Mouse (Mus musculus) gastrocnemius, postnatal 14 days (tissue): ENCODE data around the gene Mapk10. TPM values are rescaled to one million over a fixed set of nuclear protein-coding genes. Genes with fewer than 3 reads are reported as not detected.

Source experiments
- DNase-seq: peaks from one replicate; pipeline ENCODE4 v3.0.0; 2021; ENCODE audit warnings: mixed read lengths
- intact Hi-C: fragments of 180-260 bp; cut with DNase I; formaldehyde crosslinking; loops from one replicate; pipeline ENCODE4 v1.15.1; 2025; ENCODE audit warnings: low total_unique reads
- long read RNA-seq, 2 experiments: library from polyadenylated mRNA; stranded (forward); transcript quantifications; one replicate each; pipeline ENCODE4 v2.0.0; 2021
- total RNA-seq, 2 experiments: library from RNA; stranded (reverse); gene quantifications; 2 replicates each; pipeline ENCODE4 v1.2.3; 2021

Mapk10 gene
- under 1 TPM; 0.69 to 0.80 TPM for total RNA-seq
- long read RNA-seq, experiment 1, result 0 reads
- long read RNA-seq, experiment 2, full-length matches to known transcripts, result 1 of 1 reads
- long read RNA-seq, experiment 2, partial matches to known transcripts, result 0 of 1 reads
- long read RNA-seq, experiment 2, other reads (novel, unspliced or antisense), result 0 of 1 reads

DNA sequence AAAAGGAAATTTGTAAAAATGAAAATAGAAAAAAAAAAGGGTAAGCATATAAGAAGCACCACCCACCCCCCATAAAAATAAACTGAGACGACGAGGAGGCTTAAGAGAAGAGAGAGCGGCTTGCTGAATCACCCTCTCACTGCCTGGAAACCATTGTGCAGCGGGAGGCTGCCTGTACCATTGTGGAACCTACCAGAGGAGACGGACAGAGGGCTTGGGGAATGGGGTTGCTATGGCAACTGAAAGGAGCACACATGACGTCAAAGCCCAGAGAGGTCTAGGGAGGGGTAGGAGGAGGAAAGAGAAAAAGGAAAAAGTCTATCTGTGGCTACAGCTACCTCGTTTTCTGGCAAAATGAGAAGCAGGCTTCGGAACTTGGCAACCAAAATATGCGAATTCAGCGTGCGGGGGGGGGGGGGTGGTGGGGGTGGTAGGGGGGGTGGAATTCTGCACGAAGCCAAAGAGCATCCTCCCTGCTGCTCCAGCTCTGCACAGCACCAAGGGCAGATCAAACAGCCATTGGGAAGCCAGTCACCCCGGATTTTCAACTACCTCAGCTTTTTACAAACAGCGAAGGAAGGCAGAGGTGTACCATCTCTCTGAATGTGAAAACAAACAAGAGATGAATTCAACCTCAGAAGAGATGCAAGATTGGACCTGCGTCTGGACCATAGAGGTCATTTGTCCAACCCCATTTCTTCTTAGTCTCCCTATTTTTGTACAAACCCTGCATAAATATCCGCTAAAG is at the start of gene Mapk10:
Gene Mapk10 (minus strand): TSS at position 234 of the 748 bp plus-strand sequence.
- peak; percentile 28 for DNase-seq
- intact Hi-C loops, result no loop called here

DNA sequence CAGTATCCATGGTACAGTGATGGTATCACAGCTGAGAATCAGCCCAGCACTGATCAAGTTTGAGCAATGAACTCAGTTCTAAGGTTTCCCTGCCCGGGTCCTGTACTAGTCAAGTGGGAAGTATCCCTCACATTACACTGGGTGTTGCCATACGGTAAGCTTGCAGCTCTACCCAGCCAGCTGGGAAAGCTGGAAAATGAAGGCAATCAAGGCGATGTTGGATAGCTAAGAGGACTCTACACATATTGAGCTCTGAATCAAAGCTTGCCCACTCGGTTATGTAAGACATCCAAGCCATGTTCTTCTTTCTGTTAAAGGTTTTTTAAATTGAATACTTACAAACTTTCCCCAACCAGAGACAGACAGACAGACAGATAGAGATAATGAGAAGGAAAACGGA is 45.0 kb upstream of the Mapk10 start:
- intact Hi-C loops, result no loop called here
- DNase-seq, result no peak

DNA sequence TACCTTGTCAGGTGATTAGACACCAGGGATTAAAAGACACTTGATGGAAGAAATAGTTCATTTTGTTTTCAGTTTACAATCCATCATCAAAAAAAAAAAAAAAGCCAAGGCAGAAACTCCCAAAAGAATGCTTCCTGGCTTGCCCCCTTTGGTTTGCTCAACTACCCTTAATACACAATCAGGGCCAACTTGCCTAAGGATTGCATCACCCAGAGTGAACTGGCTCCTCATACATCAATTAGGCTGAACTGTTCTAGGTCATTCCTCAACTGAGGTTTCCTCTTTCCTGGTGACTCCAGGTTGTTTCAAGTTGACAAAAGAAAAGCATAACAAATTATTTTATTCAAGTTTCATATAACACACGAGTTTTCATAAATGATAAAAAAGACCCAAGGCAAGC is 31.3 kb upstream of the Mapk10 start:
- DNase-seq, result no peak
- intact Hi-C loops, result no loop called here

DNA sequence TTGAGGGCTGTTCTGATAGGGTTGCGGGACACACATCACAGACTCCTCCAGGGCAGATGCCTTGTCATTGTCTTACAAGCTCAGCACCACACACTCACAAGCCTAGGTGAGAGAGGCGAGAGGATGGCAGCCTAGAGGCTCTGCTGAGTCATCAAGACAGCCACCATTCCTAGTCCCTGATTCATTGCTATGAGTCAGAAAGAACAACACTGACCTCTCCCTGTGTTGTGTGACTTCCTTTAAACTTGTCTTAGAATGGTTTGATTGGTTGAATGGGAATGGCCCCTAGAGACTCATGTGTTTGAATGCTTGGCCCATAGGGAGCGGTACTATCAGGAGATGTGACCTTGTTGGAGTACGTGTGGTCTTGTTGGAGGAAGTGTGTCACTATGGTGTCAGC is 20.7 kb upstream of the Mapk10 start:
- no peak for DNase-seq
- intact Hi-C loops, result no loop called here

DNA sequence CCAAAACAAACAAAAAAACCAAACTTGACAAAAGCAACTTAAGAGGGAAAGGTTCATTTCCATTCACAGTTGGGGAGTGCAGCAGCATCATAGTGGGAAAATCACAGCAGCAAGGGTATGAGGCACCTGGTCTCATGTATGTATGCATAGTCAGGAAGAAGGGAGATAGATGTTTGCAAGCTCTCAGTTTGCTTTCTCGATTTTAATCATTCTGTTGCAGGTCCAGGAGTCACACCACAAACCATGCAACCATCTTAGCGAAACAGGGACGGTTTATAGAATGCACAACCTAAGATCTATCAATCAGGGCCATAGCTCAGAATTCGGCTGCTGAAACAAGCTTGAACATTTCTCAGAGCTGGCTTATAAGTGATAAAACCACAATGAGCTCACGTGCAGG is 19.2 kb upstream of the Mapk10 start:
- intact Hi-C loops, result no loop called here
- DNase-seq, result no peak

DNA sequence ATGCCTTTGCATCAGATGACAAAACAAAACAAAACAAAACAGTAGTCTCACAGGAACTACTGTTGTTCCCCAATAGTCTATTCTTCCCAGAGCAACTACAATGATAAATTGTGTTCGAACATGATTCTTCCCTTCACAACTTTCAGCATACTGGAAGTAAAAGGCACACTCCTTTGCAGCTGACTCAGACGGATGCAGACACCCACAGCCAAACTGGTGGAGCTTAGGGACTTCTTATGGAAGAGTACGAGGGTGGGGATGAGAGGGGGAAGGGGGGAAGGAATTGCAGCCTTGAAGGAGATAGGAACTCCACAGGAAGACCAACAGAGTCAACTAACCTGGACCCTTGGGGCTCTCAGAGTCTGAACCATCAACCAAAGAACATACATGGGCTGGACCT is 18.2 kb upstream of the Mapk10 start:
- DNase-seq, result no peak
- intact Hi-C loops, result no loop called here

DNA sequence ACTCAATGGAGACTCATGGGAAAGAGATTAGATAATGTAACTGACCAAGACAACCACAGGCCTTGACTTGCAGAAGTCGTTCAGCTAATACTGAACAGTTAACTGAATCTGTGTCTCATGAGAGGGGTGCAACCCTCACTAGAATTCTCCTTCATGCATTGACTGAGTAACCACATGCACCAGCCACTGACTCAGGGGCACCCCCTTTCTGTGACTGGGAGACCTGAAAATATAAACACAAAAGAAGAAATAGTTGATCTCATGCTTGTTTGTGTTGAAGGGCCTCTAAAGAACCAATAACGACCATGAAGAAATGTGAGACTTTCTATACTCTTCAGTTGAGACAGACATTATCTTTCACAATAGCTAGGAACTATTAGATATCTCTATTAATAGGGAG is 10.9 kb upstream of the Mapk10 start:
- DNase-seq, result no peak
- intact Hi-C loops, result no loop called here

DNA sequence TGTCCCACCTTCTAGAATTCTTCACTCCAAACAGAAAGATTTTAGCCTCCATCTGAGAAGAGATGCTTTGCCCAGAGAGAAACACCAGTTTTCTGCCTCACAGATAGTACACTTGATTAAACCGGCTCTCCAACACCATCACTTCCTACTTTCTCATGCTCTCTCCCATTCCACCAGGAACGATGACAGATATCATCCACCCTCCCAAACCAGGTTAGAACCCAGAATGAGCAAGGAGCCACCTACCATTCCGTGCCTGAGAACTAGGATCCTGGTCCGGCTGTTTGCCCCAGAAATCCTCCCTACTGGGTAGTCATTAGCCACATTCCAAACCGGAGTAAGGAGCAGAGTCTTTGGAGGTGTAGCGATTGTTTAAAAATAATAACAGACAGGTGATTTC is 490 bp downstream of the Mapk10 start:
- intact Hi-C loops, result no loop called here
- DNase-seq, result no peak

DNA sequence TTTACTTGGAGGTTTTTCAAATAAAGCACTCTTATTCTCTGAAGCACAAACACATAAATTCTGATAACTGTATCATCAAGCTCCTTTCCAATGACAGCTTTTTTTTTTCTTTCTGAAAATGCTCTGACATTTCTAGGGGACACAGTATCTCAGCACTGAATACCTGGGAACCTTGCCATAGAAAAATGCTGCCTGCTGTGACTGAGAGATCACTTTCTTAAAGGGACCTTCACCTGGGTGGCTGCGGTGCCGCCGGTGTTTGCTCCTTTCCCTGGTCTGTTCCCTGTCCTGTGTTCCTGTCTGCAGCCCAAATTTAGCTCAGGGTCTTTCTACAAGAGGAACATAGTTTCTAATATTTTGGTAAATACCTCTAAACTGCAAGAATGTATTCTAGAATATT is 1.1 kb downstream of the Mapk10 start:
- no peak for DNase-seq
- intact Hi-C loops, result no loop called here

DNA sequence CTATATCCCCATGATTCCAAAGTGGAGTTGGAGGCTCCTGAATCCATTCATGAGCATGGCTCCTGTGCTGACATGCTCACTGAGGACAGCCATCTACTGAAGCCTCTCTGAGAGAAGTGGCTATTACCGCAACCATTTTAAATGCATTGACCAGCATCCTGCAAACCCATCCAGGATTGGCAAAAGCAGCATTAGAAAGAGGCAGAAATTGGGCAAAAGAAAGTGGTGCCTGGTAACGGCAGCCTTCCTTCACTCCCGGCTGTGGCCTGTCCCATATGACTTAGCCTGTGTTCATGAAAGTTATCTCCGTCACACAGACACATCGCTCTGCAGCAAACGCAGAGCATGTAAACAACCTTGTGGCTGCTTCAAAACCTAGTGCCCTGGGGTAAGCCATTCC is 1.6 kb downstream of the Mapk10 start:
- no peak for DNase-seq
- intact Hi-C loops, result no loop called here

DNA sequence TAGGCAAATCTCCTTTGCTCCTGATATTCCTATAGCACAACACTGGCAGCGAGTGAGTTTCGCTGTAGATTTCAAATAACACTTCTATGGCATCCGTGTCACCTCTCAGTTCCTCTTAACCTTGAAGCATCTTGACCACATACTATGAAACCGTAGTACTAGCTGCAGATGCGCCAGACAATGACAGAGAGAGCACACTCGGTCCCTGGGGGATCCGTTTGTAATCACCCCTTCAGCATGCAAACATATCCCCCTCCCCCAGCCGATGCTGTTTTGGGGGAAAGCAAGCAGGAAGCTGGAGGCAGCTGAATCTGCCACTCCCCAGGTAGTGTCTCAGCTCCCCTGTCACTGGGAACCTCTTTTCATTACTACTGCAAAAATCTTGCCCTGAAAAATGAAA is 2.3 kb downstream of the Mapk10 start:
- intact Hi-C loops, result no loop called here
- DNase-seq, result no peak

DNA sequence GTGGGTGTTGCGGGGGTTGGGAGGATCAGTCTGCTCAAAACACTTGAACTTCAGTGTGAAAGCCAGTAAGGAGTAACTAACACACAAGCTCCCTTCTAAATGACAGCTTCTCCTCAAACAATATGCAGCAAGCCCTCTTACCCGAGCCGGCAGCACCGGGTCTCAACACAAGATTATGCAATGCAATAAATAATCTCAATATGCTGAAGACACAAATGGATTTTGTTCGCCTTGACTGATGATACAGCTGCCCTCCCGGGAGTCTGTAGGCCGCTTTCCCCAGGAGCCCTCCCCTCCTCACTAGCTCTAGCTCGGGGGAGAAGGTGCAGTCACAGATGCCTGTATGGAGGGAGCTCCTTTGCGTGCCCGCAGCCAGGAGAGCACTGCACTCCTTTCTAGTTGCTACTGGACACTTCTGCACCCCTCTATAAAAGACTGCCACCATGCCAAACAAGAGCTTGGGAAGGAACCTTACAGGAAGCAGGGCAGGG is 3.1 kb downstream of the Mapk10 start:
- intact Hi-C loops, result no loop called here

DNA sequence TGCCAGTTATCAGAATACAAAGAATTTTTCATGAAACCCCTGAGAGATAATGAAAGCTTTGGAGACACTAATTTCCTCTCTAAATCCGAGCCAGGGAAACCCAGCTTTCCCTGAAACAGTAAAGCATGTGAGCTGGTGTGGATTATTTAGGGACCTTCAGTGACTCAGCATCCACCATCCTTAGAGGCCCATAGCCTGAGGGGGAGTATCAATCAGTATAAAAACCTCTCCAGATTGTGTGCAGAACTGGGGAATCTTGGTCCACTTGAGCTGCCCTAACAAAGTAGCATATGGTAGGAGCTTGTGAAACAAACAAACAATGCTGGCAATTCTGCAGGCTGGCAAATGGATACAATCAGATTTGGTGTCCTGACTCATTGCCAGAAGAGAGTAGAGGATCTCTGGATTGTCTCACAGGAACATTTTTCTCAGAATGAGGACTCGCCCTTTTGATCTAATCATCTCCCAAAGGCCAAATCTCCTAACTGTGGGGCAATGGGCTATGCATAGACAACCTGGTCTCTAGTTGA is 13.3 kb downstream of the Mapk10 start:
- DNase-seq, result no peak
- intact Hi-C loops, result no loop called here

More for the DNA sequence above, 3.1 kb downstream of the Mapk10 start:
- DNase-seq, result no peak

DNA sequence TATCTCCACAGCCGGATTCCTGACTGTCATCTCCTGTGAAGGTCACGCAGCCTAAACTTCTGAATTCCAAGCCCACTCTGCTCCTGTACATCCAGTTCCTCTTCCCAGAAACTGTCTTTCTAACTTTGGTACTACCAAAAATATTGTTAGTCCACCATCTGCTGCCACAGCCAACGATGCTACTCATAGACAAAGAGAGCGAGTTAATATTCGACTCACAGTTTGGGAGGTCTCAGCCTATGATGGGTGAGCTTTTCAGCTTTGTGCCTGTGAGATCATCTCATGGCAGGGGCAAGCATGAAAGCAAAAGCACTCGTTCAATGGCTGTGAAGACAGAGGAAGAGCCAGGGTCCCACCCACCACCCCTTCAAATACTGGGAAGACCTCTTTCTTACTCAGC is 16.6 kb downstream of the Mapk10 start:
- DNase-seq, result no peak
- intact Hi-C loops, result no loop called here

DNA sequence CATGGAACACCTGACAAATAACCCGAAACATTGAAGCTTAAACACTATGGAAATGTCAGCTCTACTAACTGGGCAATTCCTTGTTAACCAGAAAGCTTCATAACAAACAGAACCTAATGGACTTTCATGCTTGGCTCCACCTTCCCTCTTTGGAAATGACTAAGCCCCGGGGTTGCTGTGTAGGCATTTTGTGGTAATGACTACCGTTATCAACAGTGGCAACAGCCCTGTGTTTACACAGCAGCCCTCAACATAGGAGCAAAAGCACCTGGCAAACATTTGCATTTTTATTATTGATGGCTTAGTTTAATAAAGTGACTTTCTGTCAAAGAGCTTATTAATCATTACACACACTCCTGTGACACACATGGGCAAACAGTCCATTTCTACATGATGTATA is 17.4 kb downstream of the Mapk10 start:
- no peak for DNase-seq
- intact Hi-C loops, result no loop called here

DNA sequence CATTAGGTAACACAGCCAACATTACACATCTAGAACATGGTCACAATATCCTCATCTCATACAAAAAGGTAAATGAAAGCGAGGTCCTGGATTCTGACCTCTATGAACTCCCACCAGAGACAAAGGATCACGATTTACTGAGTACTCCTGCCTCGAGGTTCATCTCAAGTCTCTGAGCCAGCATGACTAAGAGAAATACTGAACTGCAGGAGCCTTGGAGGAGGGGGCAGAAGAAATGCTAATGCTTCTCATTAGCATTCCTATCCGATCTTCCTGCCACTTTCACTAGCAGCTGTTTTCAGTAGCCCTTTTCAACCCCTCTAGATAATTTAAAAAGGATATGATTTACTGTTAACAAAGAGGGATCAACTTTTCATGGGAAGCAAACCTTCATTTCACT is 19.6 kb downstream of the Mapk10 start:
- DNase-seq, result no peak
- intact Hi-C loops, result no loop called here

DNA sequence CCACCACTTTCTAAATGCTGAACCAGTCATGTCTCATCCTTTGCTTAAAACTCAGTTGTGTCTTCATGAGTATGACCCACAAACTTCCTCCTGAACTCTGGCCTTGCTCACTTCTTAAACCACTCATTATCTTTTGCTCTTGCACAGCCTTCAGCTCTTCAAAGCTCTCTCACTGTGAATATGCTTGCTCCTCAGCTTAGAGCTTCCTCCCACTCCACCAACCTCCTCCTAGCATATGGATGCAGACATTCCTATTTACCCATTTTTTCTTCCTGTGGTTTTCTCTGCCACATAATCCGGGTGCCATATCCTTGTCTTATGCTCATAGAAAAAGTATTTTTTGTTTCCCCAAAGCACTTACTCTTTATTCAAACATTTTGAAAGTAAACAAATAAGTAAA is 26.9 kb downstream of the Mapk10 start:
- no peak for DNase-seq
- intact Hi-C loops, result no loop called here

DNA sequence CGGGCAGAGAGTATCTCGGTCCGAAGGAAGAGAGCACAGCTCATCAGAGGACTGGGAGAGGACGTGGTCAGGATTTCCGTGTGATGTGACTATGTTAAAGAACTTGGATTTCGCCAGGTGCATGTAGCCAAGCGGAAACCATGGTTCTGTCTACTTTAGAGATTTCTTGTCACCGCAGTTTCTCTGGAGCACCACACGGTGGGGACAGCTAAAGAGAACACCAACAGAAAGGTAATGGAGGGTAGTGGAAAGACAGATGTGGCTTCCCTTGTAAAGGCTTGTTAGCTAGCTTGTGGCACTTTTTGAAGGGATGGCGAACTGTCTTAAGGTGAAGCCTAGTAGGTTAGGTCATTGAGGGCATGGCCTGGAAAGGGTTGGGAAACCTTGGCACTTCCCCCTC is 29.5 kb downstream of the Mapk10 start:
- DNase-seq, result no peak
- intact Hi-C loops, result no loop called here

DNA sequence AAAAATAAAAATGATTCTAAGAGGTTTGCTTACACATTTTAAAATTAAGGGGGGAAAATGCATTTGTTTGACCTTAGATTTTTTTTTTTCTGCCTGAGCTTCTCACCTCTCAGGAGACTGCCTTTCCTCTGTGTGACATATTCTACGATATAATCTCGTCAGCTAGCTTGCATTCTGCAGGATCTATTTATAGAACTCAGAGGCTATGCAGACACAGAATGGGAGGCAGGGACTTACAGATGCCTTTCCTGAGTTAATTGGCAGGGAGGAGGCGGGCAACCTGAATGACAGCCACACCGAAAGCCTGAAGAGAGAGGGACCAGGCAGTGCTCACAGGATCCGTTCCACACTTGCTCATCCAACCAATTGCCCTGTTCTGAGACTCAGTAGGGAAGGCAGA is 34.1 kb downstream of the Mapk10 start:
- DNase-seq, result no peak
- intact Hi-C loops, result no loop called here

DNA sequence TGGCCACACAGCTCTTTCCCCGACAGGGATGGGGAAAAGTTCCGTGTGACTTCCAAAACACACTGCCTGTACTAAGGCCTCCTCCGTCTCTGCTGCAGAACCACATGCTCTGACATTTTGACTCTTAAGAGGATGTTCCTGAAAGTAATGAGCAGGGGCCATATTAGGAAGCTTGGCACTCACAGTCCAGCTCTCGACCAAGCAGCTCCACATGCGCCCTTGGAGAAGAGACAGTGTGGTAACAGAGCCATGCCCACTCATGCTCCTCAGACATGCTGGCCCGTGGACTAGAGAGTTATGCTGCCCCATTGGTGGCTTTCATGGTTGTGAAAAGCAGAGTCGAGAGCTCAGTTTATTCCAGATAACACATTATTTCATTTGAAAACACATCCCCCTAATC is 35.1 kb downstream of the Mapk10 start:
- intact Hi-C loops, result no loop called here
- DNase-seq, result no peak

DNA sequence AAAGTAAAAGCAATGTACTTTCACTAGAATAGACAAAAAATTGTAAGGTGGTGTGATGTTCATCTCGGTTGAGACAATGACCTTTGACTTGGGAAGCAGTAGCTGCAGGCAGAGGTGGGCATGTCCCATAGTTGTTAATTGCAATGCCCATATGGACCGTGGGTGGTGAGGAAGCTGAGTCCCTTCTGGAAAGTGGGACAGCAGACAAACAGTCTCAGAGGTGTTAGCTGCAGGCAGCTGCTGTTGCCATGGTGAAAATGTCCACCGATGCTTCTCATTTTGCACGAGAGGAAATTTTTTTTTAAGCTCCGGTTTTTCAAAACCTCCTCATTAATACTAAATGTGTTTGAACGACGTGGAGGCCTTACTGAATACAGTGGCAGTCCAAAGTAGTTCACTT is 36.5 kb downstream of the Mapk10 start:
- intact Hi-C loops, result no loop called here
- DNase-seq, result no peak
